Mouse (Mus musculus): ENCODE data around the gene Ap1b1.

Gene Ap1b1

DNA sequence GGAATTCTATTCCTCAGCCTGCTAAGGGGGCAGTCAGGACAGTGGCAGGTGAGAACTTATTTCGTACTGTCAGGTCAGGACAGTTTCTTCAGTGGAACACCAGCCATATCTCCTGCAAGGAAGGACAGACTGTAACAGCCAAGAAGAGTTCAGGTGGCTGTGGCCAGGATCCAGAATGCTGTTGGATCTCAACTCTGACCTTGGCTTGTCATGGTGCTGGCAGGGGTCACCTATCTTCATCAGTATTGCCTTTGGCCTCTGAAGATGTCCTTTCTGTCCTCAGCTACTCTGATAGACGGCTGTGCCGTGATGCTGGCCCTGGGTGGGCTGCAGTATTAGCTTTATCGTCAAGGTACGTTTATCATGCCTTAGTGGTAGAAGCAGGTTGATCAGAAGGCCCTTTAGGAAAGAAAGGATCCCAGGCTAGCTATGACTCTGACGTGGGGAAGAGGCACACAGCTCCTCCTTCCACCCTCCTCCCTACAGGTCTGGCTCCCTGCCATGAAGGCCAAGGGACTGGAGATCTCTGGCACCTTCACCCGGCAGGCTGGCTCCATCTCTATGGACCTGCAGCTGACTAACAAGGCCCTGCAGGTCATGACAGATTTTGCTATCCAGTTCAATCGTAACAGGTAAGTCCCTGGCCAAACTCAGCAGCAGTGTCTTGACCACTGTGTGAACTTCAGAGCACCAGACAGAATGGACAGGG is 50.7 kb downstream of the Ap1b1 start:
- no peak for DNase-seq

DNA sequence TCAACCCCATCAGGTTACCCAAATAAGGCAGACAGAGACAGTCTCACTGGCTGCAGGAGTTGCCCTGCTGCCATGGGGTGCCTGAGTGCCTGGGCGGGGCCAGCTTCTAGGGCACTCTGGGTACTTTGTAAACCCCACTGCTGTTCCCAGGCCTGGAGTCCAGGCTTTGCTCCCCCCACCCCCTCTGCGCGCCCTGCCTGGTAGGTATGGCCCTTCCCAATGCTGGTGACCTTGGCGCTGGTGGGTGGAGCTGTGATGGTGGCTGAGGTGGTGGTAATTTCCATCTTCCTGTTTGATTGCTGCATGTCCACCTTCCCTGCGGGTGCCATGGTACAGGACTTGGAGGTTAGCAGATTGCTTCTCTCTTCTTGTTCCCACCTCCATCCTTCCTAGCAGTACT is 54.0 kb downstream of the Ap1b1 start:
- no peak for DNase-seq

DNA sequence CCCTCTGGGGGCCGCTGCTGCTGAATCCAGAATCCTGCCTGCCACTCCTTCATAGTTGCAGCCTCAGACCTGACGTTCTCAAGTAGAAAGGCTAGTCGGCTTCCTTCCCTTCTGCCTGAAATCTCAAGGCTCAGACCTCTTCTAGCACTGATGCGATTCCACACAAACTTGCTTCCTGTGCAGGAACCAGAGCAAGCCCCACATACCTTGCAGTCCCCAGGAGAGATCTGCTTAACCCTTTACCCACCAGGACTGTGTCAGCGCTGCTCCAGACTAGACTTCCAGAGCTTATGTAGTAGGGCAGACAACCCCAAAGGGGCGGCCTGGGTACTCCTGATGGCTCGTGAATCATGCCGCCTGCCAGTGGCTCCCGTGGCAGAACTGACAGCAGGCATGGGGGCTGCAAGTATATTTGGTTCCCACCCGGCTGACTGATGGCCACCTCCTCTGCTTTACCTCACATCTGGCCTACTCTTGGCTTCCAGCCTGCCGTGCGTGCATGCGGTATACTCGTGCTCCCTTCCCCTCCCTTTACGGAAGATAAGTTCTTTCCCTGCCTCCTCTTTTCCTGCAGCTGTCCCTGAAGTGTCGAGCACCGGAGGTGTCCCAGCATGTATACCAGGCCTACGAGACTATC is 54.6 kb downstream of the Ap1b1 start:
- DNase-seq = no peak

GRCm38 (mm10) chr11:5042645-5043381 is 56.2 kb downstream of the Ap1b1 start:
- DNase-seq = no peak

- DNase-seq = no peak
Measured at GRCm38 (mm10) chr11:5046321-5046926, 59.8 kb downstream of the Ap1b1 start.

GRCm38 (mm10) chr11:5051629-5052028 is 65.0 kb downstream of the Ap1b1 start:
- no peak for DNase-seq

DNA sequence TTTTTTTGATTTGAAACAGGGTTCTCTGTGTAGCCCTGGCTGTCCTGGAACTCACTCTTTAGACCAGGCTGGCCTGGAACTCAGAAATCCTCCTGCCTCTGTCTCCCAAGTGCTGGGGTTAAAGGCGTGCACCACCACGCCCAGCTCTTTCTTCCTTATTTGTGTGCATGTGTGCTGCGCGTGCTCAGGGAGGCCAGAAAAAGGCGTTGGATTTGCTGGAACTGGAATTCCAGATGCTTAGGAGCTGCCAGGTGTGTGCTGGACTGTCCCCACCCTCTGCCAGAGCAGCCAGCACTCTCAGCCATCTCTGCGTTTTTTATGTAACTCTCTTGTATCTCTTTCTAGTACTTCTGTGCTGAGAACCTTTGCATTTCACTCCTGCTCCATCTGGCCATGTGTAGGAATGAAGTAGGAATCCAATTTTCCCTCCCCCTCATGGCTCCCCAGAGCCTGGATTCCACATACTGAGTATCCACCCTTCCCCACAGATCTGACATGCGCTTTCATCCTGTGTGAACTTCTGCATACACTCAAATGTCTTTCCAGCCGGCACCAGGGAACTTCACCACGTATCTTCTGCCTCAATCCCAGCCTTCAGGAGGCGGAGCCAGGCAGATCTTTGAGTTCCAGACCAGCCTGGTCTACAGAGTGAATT is 65.7 kb downstream of the Ap1b1 start:
- DNase-seq = no peak

- DNase-seq = no peak
Measured at GRCm38 (mm10) chr11:5054151-5054550, 67.5 kb downstream of the Ap1b1 start.

DNA sequence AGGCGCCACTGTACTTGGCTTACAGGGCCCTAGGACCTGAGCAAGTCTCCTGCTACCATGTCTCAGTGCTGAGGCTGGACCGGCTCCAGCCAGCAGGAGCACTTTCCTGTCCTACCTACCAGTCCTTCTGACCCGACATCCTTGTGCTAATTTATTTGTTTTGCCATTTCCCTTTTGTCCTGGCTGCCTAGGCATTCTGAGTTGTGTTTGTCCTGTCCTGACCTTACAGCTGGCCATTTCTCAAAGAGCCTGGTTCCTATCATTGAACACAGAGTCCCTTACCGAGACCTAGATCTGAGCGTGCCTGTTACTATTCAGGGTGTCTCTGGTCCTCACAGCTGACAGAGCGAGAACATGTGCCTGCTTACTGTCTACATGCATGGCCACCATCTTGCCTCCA is 68.2 kb downstream of the Ap1b1 start:
- no peak for DNase-seq

GRCm38 (mm10) chr11:5055945-5056938 is 69.6 kb downstream of the Ap1b1 start:
- DNase-seq = no peak

- no peak for DNase-seq
Measured at GRCm38 (mm10) chr11:5057064-5057463, 70.4 kb downstream of the Ap1b1 start.

GRCm38 (mm10) chr11:5057541-5057855 is 70.9 kb downstream of the Ap1b1 start:
- no peak for DNase-seq

- DNase-seq = peak; percentile 49 to 62
Measured at GRCm38 (mm10) chr11:5057856-5058641, 71.4 kb downstream of the Ap1b1 start, which contains the start of gene Rasl10a. Gene Rasl10a (plus strand): TSS chr11:5058128.

GRCm38 (mm10) chr11:5058783-5059182 is 72.2 kb downstream of the Ap1b1 start:
- DNase-seq = no peak

DNA sequence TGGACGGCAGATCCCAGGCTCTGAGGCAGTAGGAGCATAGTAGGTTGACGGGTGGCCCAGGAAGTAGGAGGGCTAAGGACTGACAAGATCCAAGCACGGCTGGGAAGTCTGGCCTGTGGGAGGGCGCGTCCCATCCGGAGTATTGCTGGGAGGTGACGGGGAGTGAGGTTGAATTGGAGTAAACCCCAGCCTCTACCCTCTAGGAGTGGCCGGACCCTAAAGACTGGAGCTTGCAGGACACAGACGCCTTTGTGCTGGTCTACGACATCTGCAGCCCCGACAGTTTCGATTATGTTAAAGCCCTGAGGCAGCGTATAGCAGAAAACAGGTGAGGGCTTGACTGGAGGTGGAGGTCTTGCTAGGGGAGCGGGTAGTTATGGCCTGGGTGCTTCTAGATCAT is 72.6 kb downstream of the Ap1b1 start:
- DNase-seq = no peak

- peak; percentile 62 to 67 for DNase-seq
Measured at GRCm38 (mm10) chr11:5059704-5060156, 73.1 kb downstream of the Ap1b1 start.

- DNase-seq = no peak
Measured at GRCm38 (mm10) chr11:5060756-5061412, 74.3 kb downstream of the Ap1b1 start.

- peak; percentile 94 for DNase-seq
Measured at GRCm38 (mm10) chr11:5061413-5062139, 75.0 kb downstream of the Ap1b1 start.

GRCm38 (mm10) chr11:5062326-5062725 is 75.7 kb downstream of the Ap1b1 start:
- peak in 1 of 2 experiments; percentile 18 for DNase-seq

Measured in lung, postnatal 4 days (tissue).